Comparison of ENCODE assay signal across 8 mouse cellular contexts in the genomic region with DNA sequence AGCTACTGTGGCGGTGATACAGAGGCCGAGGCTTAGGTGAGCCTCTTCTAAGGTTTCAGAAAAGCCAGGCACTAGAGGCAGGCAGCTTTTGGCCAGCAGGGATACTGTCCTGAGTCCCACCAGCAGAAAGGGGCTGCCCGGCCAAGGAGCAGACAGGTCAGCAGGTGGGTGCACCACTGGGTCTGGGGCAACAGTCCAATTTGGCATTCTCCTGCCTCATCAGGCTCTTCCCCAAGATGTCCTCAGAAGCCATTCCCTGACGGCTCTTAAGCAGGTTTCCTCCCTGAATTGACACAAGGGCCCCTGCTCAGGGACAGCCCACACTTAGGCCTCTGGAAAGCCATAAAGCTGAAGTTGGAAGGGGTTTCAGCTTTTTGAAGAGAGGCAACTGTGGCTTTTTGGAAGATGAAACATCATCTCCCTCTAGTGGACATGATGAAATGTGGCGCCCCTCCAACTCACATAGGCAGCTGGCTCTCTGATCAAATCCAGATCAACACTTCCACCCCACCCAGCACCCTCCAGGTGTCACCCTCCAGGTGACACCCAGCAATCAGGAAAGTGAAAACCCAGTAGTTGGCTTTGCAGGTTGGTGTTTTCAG. TPM values are rescaled to one million over a fixed set of nuclear protein-coding genes. Genes with fewer than 3 reads are reported as not detected.
A peak's percentile ranks its signal among the peaks of the same experiment; 100 is the strongest.
DNase-seq lines count a peak whose midpoint lies in the region; ATAC-seq and TF ChIP-seq lines count a peak whose summit lies in the region.

No protein-coding gene starts in this region.

- intact Hi-C loops in left cerebral cortex, postnatal 14 days (cut with DNase I), result loop anchor here (1.0 kb wide), 1 partner anchor 138 kb away; no protein-coding TSS in a partner anchor

- peak; percentile 17; the same call in 1 of the 2 replicates for TF ChIP-seq CTCF in spleen, adult 2 months (IDR thresholded peaks at IDR 0.05; ENCODE audit: extremely low read depth, insufficient read depth, insufficient read length, insufficient replicate concordance)

- H3K9me3 ChIP-seq in intestine, embryonic 14.5 days (ENCODE audit: control insufficient read depth, low read length), result no peaks in the 10 kb centered on the region

- H3K4me3 ChIP-seq in spleen, adult 2 months (ENCODE audit: extremely low read depth, insufficient read depth, insufficient read length), result no peak overlapping the region
- no peak overlapping the region for H3K4me3 ChIP-seq in intestine, embryonic 14.5 days (ENCODE audit: low read depth, low read length)

- no peaks in the 10 kb centered on the region for H3K4me1 ChIP-seq in spleen, adult 2 months (ENCODE audit: control insufficient read depth, insufficient read depth, insufficient read length)
- H3K4me1 ChIP-seq in intestine, embryonic 14.5 days (replicated peaks; ENCODE audit: control insufficient read depth, insufficient read depth, low read length), result 0 out of 2 replicates have a peak, but pooled peaks cover 4% of the 10 kb centered on the region

- H3K27me3 ChIP-seq in spleen, adult 2 months (ENCODE audit: control insufficient read depth, insufficient read depth, low read length), result no peaks in the 10 kb centered on the region
- H3K27me3 ChIP-seq in intestine, embryonic 14.5 days (replicated peaks; ENCODE audit: control insufficient read depth, insufficient read depth, low read length), result no peaks in the 10 kb centered on the region

- DNase-seq in spleen, adult 2 months (ENCODE audit: low read depth in 1 of 2, low spot score in 2 of 2), result no peak
- DNase-seq in spleen, adult 12 weeks (ENCODE audit: low spot score), result no peak
- peak; percentile 82 for DNase-seq in brain, adult 2 months (ENCODE audit: low read depth, low spot score)
- peak; percentile 45 to 65 for DNase-seq in frontal cortex, postnatal 14 days (ENCODE audit: low spot score in 2 of 2)
- DNase-seq in intestine, embryonic 14.5 days (ENCODE audit: low spot score), result peak; percentile 81
- DNase-seq in left cerebral cortex, postnatal 14 days (ENCODE audit: low spot score in 2 of 2), result peak; percentile 84 to 87
- DNase-seq in retina, adult 2 months (ENCODE audit: low read depth, low spot score), result peak; percentile 28

- H3K36me3 ChIP-seq in spleen, adult 2 months (ENCODE audit: control insufficient read depth, insufficient read depth, low read length), result no peaks in the 10 kb centered on the region
- no peaks in the 10 kb centered on the region for H3K36me3 ChIP-seq in intestine, embryonic 14.5 days (ENCODE audit: control insufficient read depth, insufficient read depth, low read length)

- no peak for TF ChIP-seq POLR2A in spleen, adult 2 months (IDR thresholded peaks at IDR 0.05; ENCODE audit: low read depth, low read length)

- 0 out of 2 replicates have a peak, but pooled peaks have one; percentile 33 for ATAC-seq in intestine, embryonic 14.5 days (replicated peaks; ENCODE audit: low FRiP score, low TSS enrichment, low read depth)
- ATAC-seq in inflammation-experienced regulatory T-cells, adult 6 months, result no peak

- H3K9ac ChIP-seq in intestine, embryonic 14.5 days (ENCODE audit: low read length), result no peak overlapping the region

- H3K27ac ChIP-seq in spleen, adult 2 months (ENCODE audit: insufficient read depth, low read length), result peak overlapping the region; percentile 43; the same call in 1 of the 2 replicates
- H3K27ac ChIP-seq in intestine, embryonic 14.5 days (ENCODE audit: low read depth), result no peak overlapping the region

- 58% methylated on average over 5 of the region's 5 CpGs for WGBS in spleen, adult 2 months
- WGBS in intestine, embryonic 14.5 days, result 67% methylated on average over 5 of the region's 5 CpGs

- H3K4me2 ChIP-seq in intestine, embryonic 14.5 days (ENCODE audit: low read length), result no peak overlapping the region

RNA-seq across cellular contexts. Expression of a gene that starts 37.8 kb away (rescaled TPM):
- polyA plus RNA-seq in spleen, adult 2 months (2012; rRNA removed), result 7.9 and 14.5 TPM in 2 replicates
- 2.3 and 3.1 TPM in 2 replicates for polyA plus RNA-seq in intestine, embryonic 14.5 days (2014; fragmentation: Nextera tagmentation; extraction: Ambion mirVana)
- total RNA-seq in left cerebral cortex, postnatal 14 days (2021), result 100 to 1,000 TPM; 105 to 111 TPM
- 1 to 10 TPM in 1 of 3 experiments, not detected in 2; 1.2 TPM for polyA plus RNA-seq in inflammation-experienced regulatory T-cells, adult 6 months (2017; shearing (Covaris generic))

Comparison
In these comparisons a context has a peak if more than half of its experiments do, and no peak if none do; other contexts are left out.
1. DNase-seq: peak in brain, adult 2 months (single experiment), frontal cortex, postnatal 14 days (2 of 2), intestine, embryonic 14.5 days (single experiment), left cerebral cortex, postnatal 14 days (2 of 2) and retina, adult 2 months (single experiment); none in spleen, adult 2 months (0 of 2) and spleen, adult 12 weeks (single experiment).